Mouse (Mus musculus) midbrain, embryonic 11.5 days (tissue): Measurements from ENCODE around the gene Duox2. TPM values are rescaled to one million over a fixed set of nuclear protein-coding genes. Genes with fewer than 3 reads are reported as not detected.
A peak's percentile ranks its signal among the peaks of the same experiment; 100 is the strongest.

Experiments used
- ATAC-seq: fragments of 200-750 bp; cut with Nextera tagmentation; 2 replicates; pipeline ENCODE4 v1.8.0; 2017; ENCODE audit warnings: moderate TSS enrichment, moderate library complexity; ENCODE audit not compliant: low FRiP score
- DNase-seq: peaks from one replicate; pipeline ENCODE4 v3.0.0; 2015; ENCODE audit warnings: low spot score; ENCODE audit errors: missing footprints
- H3K27ac ChIP-seq: fragments of 300-500 bp; sonication (generic); 2 replicates; pipeline ENCODE4 v1.5.1; 2014; ENCODE audit warnings: low read depth, low read length
- H3K27me3 ChIP-seq: fragments of 300-500 bp; sonication (generic); 2 replicates; pipeline ENCODE4 v1.6.1; 2014; ENCODE audit warnings: mild to moderate bottlenecking, low read length, moderate library complexity, mixed read lengths; ENCODE audit not compliant: control insufficient read depth, insufficient read depth
- H3K36me3 ChIP-seq: fragments of 300-500 bp; sonication (generic); 2 replicates; pipeline ENCODE4 v1.6.1; 2014; ENCODE audit warnings: mild to moderate bottlenecking, low read length, moderate library complexity, mixed read lengths; ENCODE audit not compliant: control insufficient read depth, insufficient read depth
- H3K4me1 ChIP-seq: fragments of 300-500 bp; sonication (generic); 2 replicates; pipeline ENCODE4 v1.6.1; 2014; ENCODE audit warnings: low read length; ENCODE audit not compliant: control insufficient read depth, insufficient read depth
- H3K4me2 ChIP-seq: fragments of 300-500 bp; sonication (generic); 2 replicates; pipeline ENCODE4 v1.6.1; 2014; ENCODE audit warnings: mild to moderate bottlenecking, moderate library complexity
- H3K4me3 ChIP-seq: fragments of 300-500 bp; sonication (generic); 2 replicates; pipeline ENCODE4 v1.5.1; 2014; ENCODE audit warnings: low read depth, low read length
- H3K9ac ChIP-seq: fragments of 300-500 bp; sonication (generic); 2 replicates; pipeline ENCODE4 v1.6.1; 2014; ENCODE audit warnings: low read length
- H3K9me3 ChIP-seq: fragments of 300-500 bp; sonication (generic); 2 replicates; pipeline ENCODE4 v1.6.1; 2016; ENCODE audit warnings: low read length; ENCODE audit not compliant: control insufficient read depth
- WGBS: fragments of 180-500 bp; shearing (Covaris S2); extraction: QIAGEN DNeasy Blood & Tissue Kit; methylation state at CpG from one replicate; pipeline ENCODE4 v1.1.7; 2014; 5-methylcytosine and 5-hydroxymethylcytosine counted together
- polyA plus RNA-seq: library from polyadenylated mRNA; unstranded; fragments of >200 nt; fragmentation: Nextera tagmentation; extraction: Ambion mirVana; gene quantifications from 2 replicates; pipeline ENCODE4 v1.2.1, GENCODE M21; 2014

Duox2 gene
- polyA plus RNA-seq, 1 experiment from 2014 or later: 0.03 TPM

DNA sequence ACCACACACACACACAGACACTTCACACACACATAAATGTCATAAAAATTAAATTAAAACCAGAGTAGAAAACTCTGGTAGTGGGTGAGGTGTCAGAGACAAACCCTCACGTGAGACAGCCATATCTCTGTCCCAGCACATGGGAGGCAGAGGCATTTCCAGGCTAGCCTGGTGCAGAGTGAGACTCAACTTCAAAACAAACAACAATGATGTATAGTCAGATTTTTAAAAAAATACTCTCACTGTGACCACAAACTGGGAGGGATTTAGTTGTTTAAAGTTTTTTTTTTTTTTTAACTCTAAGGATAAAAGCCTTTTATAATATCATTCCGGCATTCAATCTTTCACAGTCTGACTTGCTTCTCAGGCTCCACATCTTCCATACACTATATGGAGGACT, 27.1 kb upstream of the Duox2 start:
- no peak for DNase-seq
- Histone ChIP-seq H3K36me3 (no peaks in the 10 kb centered on the region), H3K4me2 (no peak overlapping the region), H3K9ac (no peak overlapping the region), H3K4me3 (no peak overlapping the region), H3K9me3 (no peaks in the 10 kb centered on the region), H3K4me1 (no peaks in the 10 kb centered on the region), H3K27ac (no peak overlapping the region), H3K27me3 (no peaks in the 10 kb centered on the region)
- WGBS: 88% methylated on average over 2 of the region's 2 CpGs
- no peak for ATAC-seq

DNA sequence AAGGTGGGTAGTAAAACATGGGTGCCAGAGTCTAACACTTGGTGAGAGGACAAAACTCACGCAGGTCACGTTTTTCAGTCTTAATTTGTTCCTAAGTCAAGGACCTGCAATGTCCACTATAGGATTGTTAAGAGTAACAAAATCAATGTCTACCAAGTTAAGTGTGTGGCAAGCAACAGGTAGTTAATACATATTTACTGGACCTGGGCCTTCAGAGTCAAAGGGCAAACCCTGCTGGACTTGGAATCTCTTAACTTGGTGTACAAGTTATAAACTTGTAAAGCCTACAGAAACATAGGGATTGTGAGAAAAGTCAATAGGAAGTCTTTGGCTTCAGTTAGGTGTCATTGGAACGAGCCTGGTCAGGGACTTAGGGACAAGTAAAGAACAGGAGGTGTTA, 26.3 kb upstream of the Duox2 start:
- no peaks in the 10 kb centered on the region for H3K9me3 ChIP-seq
- no peaks in the 10 kb centered on the region for H3K36me3 ChIP-seq
- no peak overlapping the region for H3K27ac ChIP-seq
- H3K4me2 ChIP-seq: no peak overlapping the region
- no peaks in the 10 kb centered on the region for H3K4me1 ChIP-seq
- no peak for ATAC-seq
- WGBS: 77% methylated on average over 3 of the region's 3 CpGs
- H3K4me3 ChIP-seq: no peak overlapping the region
- DNase-seq: no peak
- H3K9ac ChIP-seq: no peak overlapping the region
- H3K27me3 ChIP-seq: no peaks in the 10 kb centered on the region

DNA sequence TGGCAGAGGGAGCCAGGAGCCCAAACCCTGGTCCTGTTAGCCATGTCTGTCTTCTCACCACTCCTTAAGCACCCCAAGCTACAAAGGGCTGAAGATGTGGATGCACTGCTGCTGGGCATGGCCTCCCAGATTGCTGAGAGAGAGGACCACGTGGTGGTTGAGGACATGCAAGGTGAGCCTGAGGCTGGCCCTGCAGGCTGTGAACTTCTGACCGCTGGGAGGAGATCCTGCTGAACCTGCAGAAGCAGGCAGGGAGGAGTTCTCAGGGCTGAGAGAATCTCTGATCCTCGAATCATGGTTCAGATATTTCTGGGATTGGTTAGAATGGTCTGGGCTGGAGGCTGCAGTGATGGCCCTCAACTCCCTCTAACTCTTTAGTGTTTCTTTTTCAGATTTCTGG, 25.7 kb upstream of the Duox2 start:
- Histone ChIP-seq H3K4me1 (no peaks in the 10 kb centered on the region), H3K27me3 (no peaks in the 10 kb centered on the region), H3K4me2 (no peak overlapping the region), H3K36me3 (no peaks in the 10 kb centered on the region), H3K27ac (no peak overlapping the region), H3K9ac (no peak overlapping the region), H3K4me3 (no peak overlapping the region), H3K9me3 (no peaks in the 10 kb centered on the region)
- ATAC-seq (no peak), DNase-seq (no peak)
- 58% methylated on average over 3 of the region's 3 CpGs for WGBS

DNA sequence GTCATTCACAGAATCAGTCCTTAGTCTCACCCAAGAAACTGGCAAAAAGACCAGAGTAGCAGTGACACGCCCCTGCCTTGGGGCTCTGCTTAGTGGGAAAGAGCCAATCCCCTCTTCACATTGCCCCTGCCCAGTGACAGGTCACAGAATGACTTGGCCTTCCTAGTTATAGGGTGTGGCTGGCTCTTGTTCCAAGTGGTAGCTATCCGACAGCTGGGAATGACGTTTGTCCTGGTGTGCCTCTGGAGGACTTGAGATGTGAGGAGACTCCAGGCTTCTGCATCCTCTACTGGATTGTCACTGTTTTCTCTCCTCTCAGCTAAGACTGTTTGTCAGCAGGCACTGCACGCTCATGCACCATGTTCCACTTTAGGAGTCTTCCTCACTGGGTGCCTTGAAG, 19.1 kb upstream of the Duox2 start:
- H3K9ac ChIP-seq: no peak overlapping the region
- H3K4me1 ChIP-seq: 0 out of 2 replicates have a peak, but pooled peaks cover 4% of the 10 kb centered on the region
- ATAC-seq (no peak), DNase-seq (no peak)
- no peaks in the 10 kb centered on the region for H3K9me3 ChIP-seq
- 74% methylated on average over 4 of the region's 4 CpGs for WGBS
- H3K4me2 ChIP-seq: no peak overlapping the region
- no peak overlapping the region for H3K4me3 ChIP-seq
- peaks cover 20% of the 10 kb centered on the region for H3K27me3 ChIP-seq
- H3K36me3 ChIP-seq: no peaks in the 10 kb centered on the region
- H3K27ac ChIP-seq: no peak overlapping the region

DNA sequence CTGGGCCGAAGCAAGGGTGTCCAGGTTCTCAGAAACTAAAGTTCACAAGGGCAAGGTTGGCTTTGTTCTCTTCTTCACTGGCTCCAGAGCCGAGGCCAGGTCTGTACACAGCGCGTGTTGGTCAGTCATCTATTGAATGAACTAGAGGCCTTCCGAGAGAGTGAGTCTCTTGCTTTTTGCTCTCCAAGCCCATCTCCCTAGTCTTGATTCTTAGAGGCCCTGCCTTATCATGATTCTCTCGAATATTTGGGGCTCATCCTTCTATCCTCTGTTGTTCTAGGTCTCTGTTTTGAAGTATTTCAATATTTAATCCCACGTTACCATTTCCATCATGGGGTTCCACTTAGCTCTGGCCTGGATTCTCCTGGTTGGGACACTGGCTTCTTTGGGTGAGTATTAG, 17.1 kb upstream of the Duox2 start, which contains the start of gene Duox1:
Gene Duox1 (plus strand): TSS at position 301 of the 400 bp plus-strand sequence.
- DNase-seq: no peak

DNA sequence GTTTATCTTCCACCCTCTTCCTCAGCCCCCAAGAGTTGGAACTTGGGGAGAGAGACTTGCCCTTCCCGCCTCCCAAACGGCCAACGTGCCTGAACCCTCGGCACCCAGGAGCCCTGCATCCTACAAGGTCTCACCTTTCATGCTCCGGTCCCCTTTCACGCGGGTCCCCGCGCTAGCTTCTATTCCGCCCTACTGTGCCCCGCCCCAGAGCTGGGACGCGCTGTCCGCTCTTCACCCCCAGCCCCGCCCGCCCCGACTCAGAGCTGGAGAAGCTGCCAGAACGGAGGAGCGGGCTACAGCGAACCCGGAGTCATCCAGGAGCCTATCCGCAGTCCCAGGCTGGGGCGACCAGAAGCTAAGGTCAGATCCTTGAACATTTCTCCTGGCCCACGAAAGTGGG, 15.3 kb upstream of the Duox2 start, which contains the start of gene Duoxa1:
Gene Duoxa1 (minus strand): TSS at position 195 of the 400 bp plus-strand sequence.
- no peak within 1 kb of the TSS for H3K27ac ChIP-seq
- ATAC-seq (peak; percentile 37; the same call in 1 of the 2 replicates), DNase-seq (peak; percentile 88)
- H3K9ac ChIP-seq: no peak within 1 kb of the TSS
- H3K4me1 ChIP-seq: peaks cover 6% of the 10 kb centered on the region; the same call in 1 of the 2 replicates
- H3K4me2 ChIP-seq: peak within 1 kb of the TSS; percentile 7; the same call in 1 of the 2 replicates
- WGBS: 4% methylated on average over 24 of the region's 24 CpGs
- H3K4me3 ChIP-seq: no peak within 1 kb of the TSS
- H3K36me3 ChIP-seq: no peaks in the 10 kb centered on the region
- no peaks in the 10 kb centered on the region for H3K9me3 ChIP-seq
- peaks cover 20% of the 10 kb centered on the region for H3K27me3 ChIP-seq

More for the DNA sequence above, 17.1 kb upstream of the Duox2 start, which contains the start of gene Duox1:
- Histone ChIP-seq H3K4me3 (no peak within 1 kb of the TSS), H3K4me1 (peaks cover 6% of the 10 kb centered on the region; the same call in 1 of the 2 replicates), H3K4me2 (no peak within 1 kb of the TSS), H3K9ac (no peak within 1 kb of the TSS), H3K36me3 (no peaks in the 10 kb centered on the region), H3K27me3 (peaks cover 20% of the 10 kb centered on the region), H3K9me3 (no peaks in the 10 kb centered on the region), H3K27ac (no peak within 1 kb of the TSS)
- WGBS: 83% methylated on average over 7 of the region's 7 CpGs
- no peak for ATAC-seq

DNA sequence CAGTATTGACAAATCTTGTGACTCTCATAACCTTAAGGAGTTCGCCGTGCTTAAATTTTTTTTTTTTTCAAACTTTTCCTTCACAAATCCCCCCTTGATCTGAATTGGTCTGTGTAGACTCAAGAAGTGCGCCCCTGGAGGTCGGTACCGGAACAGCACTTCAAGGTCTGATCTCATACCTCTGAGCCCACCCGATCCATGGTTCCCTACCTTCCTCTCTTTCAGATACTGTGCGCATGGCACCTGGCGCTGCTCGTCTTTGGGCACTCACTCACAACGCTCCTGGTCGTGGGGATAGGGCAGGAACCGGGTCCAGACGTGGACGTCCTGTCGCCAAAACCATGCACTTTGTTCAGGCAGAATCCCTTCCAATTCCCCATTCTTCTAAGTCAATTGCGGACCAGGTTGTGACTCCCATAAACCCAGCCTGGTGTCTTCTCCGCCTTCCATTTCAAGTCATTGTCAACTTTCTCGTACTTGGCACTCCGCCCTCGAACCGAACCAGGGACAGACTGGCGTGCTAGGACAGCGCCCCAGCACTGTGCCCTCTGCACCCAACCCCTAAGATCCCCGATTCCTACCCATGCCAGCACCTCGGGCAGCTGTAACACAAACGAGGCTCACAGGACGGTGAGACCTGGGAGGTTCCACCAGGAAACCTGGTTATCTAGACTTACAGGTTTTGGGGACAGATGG, 14.6 kb upstream of the Duox2 start:
- peak overlapping the region; percentile 7; the same call in 1 of the 2 replicates for H3K4me2 ChIP-seq
- WGBS: 4% methylated on average over 27 of the region's 27 CpGs
- no peak overlapping the region for H3K27ac ChIP-seq
- H3K9ac ChIP-seq: no peak overlapping the region
- ATAC-seq (peak; percentile 58), DNase-seq (peak; percentile 99)
- peaks cover 20% of the 10 kb centered on the region for H3K27me3 ChIP-seq
- no peaks in the 10 kb centered on the region for H3K36me3 ChIP-seq
- H3K4me3 ChIP-seq: no peak overlapping the region
- peaks cover 6% of the 10 kb centered on the region; the same call in 1 of the 2 replicates for H3K4me1 ChIP-seq
- no peaks in the 10 kb centered on the region for H3K9me3 ChIP-seq

DNA sequence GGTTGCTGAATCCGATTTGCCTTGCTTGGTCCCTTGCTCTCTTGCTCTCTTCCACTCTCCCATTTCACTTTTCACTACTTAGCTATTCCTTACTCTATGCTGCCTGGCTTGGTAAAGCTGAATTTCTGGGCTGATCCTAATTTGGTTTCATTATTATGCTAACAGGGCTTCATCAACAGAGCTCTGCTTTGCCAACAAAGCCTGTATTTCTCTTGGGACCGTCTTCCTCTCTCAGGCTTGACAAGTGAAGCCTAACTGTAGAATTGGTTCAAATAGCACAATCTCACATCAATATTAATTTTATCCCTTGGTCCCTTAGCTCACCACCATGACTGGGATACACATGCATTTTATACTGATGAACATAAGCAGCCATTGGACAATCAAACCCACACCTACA, 13.3 kb upstream of the Duox2 start:
- H3K36me3 ChIP-seq: no peaks in the 10 kb centered on the region
- 0 out of 2 replicates have a peak, but pooled peaks have one; percentile 18 for ATAC-seq
- H3K4me2 ChIP-seq: no peak overlapping the region
- no peaks in the 10 kb centered on the region for H3K9me3 ChIP-seq
- no peak overlapping the region for H3K9ac ChIP-seq
- H3K4me3 ChIP-seq: no peak overlapping the region
- no peak overlapping the region for H3K27ac ChIP-seq
- DNase-seq: peak; percentile 82
- peaks cover 20% of the 10 kb centered on the region for H3K27me3 ChIP-seq
- H3K4me1 ChIP-seq: peaks cover 6% of the 10 kb centered on the region; the same call in 1 of the 2 replicates
- 40% methylated on average over 2 of the region's 2 CpGs for whole genome bisulfite sequencing

DNA sequence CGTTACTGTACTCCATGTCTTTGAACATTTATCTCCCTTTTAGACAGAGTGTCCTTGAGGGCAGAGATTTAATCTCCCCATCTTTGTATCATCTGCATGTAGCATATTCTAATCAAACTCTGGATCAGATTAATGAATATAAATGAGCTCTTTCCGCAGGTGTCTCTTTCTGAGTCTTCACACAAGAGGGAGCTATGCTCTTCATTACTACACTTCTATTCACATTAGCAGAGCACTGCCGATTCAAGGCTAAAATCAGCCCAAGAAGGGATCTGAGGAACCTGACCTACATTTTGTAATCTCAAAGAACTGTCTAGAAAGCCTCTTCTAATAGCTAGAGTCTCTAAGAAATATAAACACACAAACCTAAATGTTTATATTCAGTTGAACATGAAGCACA, 11.4 kb upstream of the Duox2 start:
- no peak overlapping the region for H3K4me3 ChIP-seq
- no peak overlapping the region for H3K4me2 ChIP-seq
- ATAC-seq (no peak), DNase-seq (no peak)
- peaks cover 6% of the 10 kb centered on the region; the same call in 1 of the 2 replicates for H3K4me1 ChIP-seq
- WGBS: 52% methylated on average over 3 of the region's 3 CpGs
- no peaks in the 10 kb centered on the region for H3K9me3 ChIP-seq
- no peaks in the 10 kb centered on the region for H3K36me3 ChIP-seq
- no peak overlapping the region for H3K9ac ChIP-seq
- no peak overlapping the region for H3K27ac ChIP-seq
- peaks cover 18% of the 10 kb centered on the region for H3K27me3 ChIP-seq
